Comparison of ENCODE assay signal across 36 mouse cellular contexts in the genomic region with DNA sequence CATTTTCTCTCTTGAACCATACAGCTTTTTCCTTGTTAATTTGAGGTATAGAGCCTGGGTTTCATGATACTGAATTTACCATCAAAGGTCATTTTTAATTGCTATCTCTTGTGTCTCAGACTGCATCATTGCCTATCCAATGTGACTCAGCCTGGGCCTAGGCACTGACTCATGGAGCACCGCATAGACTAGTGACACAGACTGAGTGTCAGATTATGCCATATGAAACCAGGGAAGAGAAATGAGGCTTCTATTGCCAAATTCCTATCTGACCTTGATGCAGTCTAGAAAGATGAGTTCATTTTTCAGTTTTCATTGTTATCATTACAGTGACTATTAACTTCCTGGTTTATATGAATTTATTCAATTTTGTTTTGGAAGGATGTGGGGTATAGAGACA.
DNase-seq lines count a peak whose midpoint lies in the region; ATAC-seq lines count a peak whose summit lies in the region.
"Had no signal": no experiment of that assay in that cellular context is flagged by ENCODE, and none has a peak within 500 bp of the region (broad histone marks: within the 10 kb centered on the region; RNA-seq: fewer than 3 reads in every experiment).

No protein-coding gene starts in this region.

- 0 out of 2 replicates have a peak, but pooled peaks have one; percentile 31 for ATAC-seq in frontal cortex, adult (ENCODE audit: low TSS enrichment)
- ATAC-seq in intestine, embryonic 16.5 days: no peak
- ATAC-seq: forebrain, embryonic 14.5 days; inflammation-experienced regulatory T-cells, adult 6 months; lung, postnatal 0 days had no signal

- no peak for DNase-seq in frontal cortex, adult 2 months (ENCODE audit: extremely low spot score in 1 of 2, low spot score in 1 of 2)
- peak; percentile 80 for DNase-seq in Muller cell, postnatal 12 days (ENCODE audit: inconsistent ontology term)
- peak; percentile 54 for DNase-seq in adrenal gland, postnatal 14 days
- no peak for DNase-seq in testis, postnatal 10 days (ENCODE audit: low spot score)
- DNase-seq in spleen, postnatal 14 days (ENCODE audit: low spot score in 2 of 2): no peak
- DNase-seq: cerebellum, adult 11 months; cerebellum, adult 9-10 months; cerebellum, postnatal 36 days; gastrocnemius, adult 2 months; gastrocnemius, postnatal 36 days; heart, adult 18-20 months; heart, postnatal 36 days; kidney, adult 8-10 months; kidney, postnatal 4 days; layer of hippocampus, adult 9-11 months; liver, embryonic 13.5 days; lung, adult 18-20 months; lung, postnatal 4 days; right cerebral cortex, postnatal 14 days; spleen, adult 18-20 months; thymus, adult 2 months; thymus, postnatal 36 days had no signal

- H3K4me2 ChIP-seq in intestine, embryonic 16.5 days (ENCODE audit: low read depth, low read length): no peak overlapping the region
- H3K4me2 ChIP-seq: heart, embryonic 11.5 days; hindbrain, embryonic 15.5 days; limb, embryonic 15.5 days; liver, embryonic 13.5 days; midbrain, embryonic 12.5 days had no signal

- H3K9ac ChIP-seq in intestine, embryonic 16.5 days (ENCODE audit: low read depth, low read length): no peak overlapping the region
- H3K9ac ChIP-seq: hindbrain, embryonic 15.5 days; limb, embryonic 15.5 days; liver, embryonic 13.5 days; midbrain, embryonic 12.5 days had no signal

- no peaks in the 10 kb centered on the region for H3K27me3 ChIP-seq in intestine, embryonic 16.5 days (replicated peaks; ENCODE audit: control insufficient read depth, insufficient read depth, low read length)
- H3K27me3 ChIP-seq: CH12.LX; hindbrain, embryonic 15.5 days; limb, embryonic 15.5 days; liver, embryonic 13.5 days; megakaryocyte, embryonic 14.5 days; midbrain, embryonic 12.5 days had no signal

- no peak overlapping the region for H3K27ac ChIP-seq in intestine, embryonic 16.5 days (ENCODE audit: low read length)
- H3K27ac ChIP-seq: gastrocnemius, adult 2 months; hindbrain, embryonic 15.5 days; kidney, postnatal 0 days; limb, embryonic 10.5 days; limb, embryonic 15.5 days; liver, embryonic 13.5 days; midbrain, embryonic 12.5 days; stomach, postnatal 0 days had no signal

- 85% methylated on average over 1 of the region's 1 CpGs for WGBS in intestine, embryonic 16.5 days

- H3K36me3 ChIP-seq in intestine, embryonic 16.5 days (ENCODE audit: control insufficient read depth, insufficient read depth, low read length): no peaks in the 10 kb centered on the region
- H3K36me3 ChIP-seq: hindbrain, embryonic 15.5 days; limb, embryonic 10.5 days; limb, embryonic 15.5 days; liver, embryonic 13.5 days; midbrain, embryonic 12.5 days had no signal

- no peaks in the 10 kb centered on the region for H3K4me1 ChIP-seq in intestine, embryonic 16.5 days (ENCODE audit: control insufficient read depth, insufficient read depth, low read length)
- H3K4me1 ChIP-seq: hindbrain, embryonic 15.5 days; limb, embryonic 10.5 days; limb, embryonic 15.5 days; liver, embryonic 13.5 days; megakaryocyte, embryonic 14.5 days; midbrain, embryonic 12.5 days had no signal

- no peaks in the 10 kb centered on the region for H3K9me3 ChIP-seq in intestine, embryonic 16.5 days (ENCODE audit: control insufficient read depth, low read length)
- H3K9me3 ChIP-seq: hindbrain, embryonic 15.5 days; limb, embryonic 10.5 days; limb, embryonic 15.5 days; liver, embryonic 13.5 days; megakaryocyte, embryonic 14.5 days; midbrain, embryonic 12.5 days had no signal

- no peak overlapping the region for H3K4me3 ChIP-seq in intestine, embryonic 16.5 days (ENCODE audit: low read length)
- H3K4me3 ChIP-seq: gastrocnemius, adult 2 months; hindbrain, embryonic 15.5 days; limb, embryonic 10.5 days; limb, embryonic 15.5 days; liver, embryonic 13.5 days; megakaryocyte, embryonic 14.5 days; midbrain, embryonic 12.5 days had no signal

Comparison
In these comparisons a context has a peak if more than half of its experiments do, and no peak if none do; other contexts are left out.
1. DNase-seq: peak in Muller cell, postnatal 12 days (single experiment) and adrenal gland, postnatal 14 days (single experiment); none in frontal cortex, adult 2 months (0 of 2), testis, postnatal 10 days (single experiment) and spleen, postnatal 14 days (0 of 2).